Mouse (Mus musculus) heart, postnatal 14 days (tissue): ENCODE measurements around the gene Fbxw2. TPM values are rescaled to one million over a fixed set of nuclear protein-coding genes. Genes with fewer than 3 reads are reported as not detected.
"Not testable (repeated sequence)": the region's sequence is repeated elsewhere in the genome, so short reads cannot be mapped to it uniquely, and the experiment has no call there.

Source experiments
- DNase-seq, 2 experiments: peaks; one replicate each; pipeline ENCODE4 v3.0.0; 2021 to 2022
- intact Hi-C: fragments of 180-260 bp; cut with DNase I; formaldehyde crosslinking; loops from one replicate; pipeline ENCODE4 v1.15.1; 2025
- total RNA-seq, 2 experiments: library from RNA; stranded (reverse); gene quantifications; 2 replicates each; pipeline ENCODE4 v1.2.3; 2021

Fbxw2 gene
- total RNA-seq, 2 experiments from 2014 or later = 60.1 to 61.1 TPM

DNA sequence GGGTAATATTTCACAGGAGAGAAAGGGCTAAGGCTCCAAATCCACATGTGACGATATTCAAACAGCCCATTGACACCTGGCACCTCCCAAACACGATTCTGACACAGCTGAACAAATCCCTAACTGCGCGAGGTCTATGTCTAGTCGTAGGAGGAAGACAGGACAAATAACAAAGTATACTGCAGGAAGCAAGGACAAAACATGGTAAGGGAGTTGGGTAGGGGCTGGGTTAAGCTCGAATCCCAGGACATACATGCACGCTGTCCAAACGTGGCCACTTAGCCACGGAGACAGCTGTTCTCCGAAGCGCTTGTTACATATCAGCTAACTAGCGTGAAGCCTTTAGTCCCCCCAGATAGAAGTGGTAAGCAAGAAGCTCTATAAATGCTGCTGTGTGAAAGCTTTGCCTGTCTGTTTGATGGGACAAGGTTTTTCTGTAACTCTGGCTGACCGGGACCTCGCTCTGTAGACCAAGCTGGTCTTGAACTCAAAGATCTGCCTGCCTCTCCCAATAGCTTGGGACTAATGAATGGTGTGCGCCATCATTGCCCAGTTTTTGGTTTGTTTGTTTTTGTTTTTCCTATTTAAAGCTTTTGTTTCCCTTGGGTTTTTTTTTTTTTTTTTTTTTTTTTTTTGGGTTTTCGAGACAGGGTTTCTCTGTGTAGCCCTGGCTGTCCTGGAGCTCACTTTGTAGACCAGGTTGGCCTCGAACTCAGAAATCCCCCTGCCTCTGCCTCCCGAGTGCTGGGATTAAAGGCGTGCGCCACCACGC, 535 bp upstream of the Fbxw2 start:
- intact Hi-C loops = loop anchor here (5.0 kb wide), 2 partner anchors 46 to 146 kb away; partner anchors contain the start of genes Cutal and Psmd5
- peak in 1 of 2 experiments; percentile 11 for DNase-seq

DNA sequence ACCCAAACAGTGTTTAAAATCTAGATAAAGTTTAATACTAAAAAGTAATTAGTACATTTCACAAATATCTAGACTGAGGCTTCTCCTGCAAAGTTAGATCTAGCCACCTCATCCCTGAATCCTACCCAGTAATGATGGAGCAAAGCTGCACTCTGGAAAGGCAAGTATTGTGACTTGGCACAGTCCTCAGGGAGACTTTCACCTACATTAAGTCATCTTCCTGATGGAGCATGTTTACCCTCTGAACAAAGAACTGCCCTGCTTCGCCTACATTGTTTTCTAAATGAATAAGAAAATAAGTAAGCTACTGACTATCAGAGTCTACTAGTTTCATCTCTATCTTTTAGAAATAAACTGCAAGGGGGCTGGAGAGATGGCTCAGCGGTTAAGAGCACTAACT, 7.6 kb downstream of the Fbxw2 start:
- intact Hi-C loops = no loop called here
- DNase-seq = no peak

DNA sequence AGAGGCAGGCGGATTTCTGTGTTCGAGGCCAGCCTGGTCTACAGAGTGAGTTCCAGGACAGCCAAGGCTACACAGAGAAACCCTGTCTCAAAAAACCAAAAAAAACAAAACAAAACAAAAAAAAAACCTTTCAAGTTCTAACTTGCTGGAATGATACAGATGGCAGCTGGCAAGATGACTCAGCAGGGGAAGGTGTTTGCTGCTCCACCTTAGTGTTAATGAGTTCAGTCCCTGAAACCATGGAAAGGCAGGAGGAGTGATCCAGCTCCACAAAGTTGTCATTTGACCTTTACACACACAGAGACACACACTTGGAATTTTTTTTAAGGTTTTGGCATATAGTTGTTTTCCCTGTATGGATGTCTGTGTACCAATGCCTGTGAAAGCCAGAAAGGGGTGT, 10.2 kb downstream of the Fbxw2 start:
- intact Hi-C loops, DNase-seq: not testable (repeated sequence)

DNA sequence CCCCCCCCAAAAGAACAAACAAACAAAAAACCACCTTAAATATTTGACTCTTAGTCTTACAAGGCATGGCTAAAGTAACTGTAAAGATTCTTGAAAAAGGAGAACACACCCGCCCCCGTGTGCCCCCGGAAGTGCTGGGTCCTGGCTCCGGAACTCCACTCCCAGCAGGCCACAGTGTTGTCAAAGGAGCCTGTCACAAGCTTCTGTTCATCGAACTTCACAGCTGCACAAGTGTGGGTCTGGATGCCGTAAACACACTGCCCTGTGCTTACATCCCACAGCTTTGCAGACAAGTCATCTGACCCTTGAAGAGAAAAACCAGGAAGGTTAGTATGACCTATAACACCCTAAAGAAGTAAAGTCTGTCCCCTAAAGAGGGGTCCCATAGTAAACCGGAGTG, 13.4 kb downstream of the Fbxw2 start:
- no peak for DNase-seq
- intact Hi-C loops = no loop called here

DNA sequence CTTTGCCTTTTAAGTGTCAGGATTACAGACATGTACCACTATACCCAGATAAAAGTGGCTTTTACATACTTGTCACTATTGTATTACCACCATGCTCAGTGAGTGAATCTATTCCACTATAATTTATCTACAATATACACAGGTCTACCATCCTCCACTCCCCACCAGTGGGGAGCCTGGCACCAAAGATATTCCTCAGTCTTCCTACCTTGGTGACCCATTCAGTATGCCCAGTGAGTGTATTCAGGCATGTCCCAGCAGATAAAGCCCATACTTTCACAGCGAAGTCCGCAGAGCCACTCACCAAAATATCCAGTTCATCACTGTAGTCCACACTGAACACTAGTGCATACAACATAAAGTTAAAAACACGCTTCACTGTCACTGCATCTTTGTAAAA, 15.3 kb downstream of the Fbxw2 start:
- intact Hi-C loops = no loop called here

DNA sequence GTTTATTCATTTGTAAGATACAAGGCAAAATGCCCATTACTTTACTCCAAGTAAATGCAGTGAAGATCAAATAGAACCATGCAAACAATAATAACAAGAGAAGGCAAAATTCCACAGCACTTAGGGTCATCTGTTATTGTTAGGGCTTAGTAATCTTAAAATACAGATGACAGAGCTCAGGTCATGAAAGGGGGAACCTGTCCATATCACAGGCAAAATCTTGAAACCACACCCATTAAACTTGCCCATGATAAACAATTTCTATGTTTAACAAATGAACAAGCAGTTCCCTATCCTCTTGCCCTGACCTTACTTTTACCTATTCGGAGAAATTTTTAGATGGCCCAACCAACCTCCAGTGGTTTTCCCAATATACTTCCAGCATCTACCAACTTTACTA, 16.5 kb downstream of the Fbxw2 start:
- intact Hi-C loops = no loop called here
- no peak for DNase-seq

More for the DNA sequence above, 15.3 kb downstream of the Fbxw2 start:
- DNase-seq = no peak

DNA sequence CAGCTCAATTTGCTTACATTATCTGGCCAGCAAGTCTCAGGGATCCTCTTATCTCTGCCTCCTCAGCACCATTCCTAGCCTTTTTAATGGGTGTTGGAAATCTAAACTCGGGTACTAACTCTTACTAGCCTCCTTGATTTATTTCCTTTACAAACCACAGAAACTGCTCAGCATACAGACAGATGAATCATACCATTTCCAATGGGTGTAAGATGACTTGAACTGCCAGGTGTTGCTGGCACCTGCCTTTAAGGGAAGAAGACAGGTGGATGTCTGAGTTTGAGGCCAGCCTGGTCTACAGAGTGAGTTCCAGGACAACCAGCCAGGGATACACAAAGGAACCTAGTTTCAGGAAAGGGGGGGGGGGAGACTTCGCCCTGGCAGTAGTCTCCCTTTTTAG, 18.1 kb downstream of the Fbxw2 start:
- no peak for DNase-seq
- intact Hi-C loops = no loop called here

DNA sequence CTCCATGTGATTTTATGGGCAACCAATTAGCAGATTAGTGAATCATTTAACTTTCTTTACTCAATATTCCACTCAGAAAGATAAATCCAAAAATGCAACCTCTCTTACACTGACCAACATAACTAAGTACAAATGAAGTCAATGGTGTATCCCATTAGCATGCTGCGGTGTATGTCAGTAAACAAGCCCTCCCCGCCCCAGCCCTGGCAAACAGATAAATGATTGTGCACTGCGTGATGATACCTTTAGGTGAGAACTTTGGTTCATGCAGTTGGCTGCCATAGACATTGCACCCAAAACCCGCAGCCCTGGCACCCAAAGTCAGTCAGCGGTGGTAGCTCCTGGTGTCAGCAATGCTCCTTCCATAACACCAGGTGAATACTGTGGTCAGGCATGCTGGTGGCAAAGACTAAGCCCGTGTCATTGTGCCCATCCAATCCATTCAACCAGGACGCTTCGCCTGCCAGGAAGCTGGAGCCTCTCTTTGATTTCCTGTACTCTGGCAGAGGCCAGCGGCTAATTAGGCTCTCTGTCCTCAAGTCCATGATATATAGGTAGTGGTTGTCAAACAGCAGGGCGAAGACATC, 20.7 kb downstream of the Fbxw2 start:
- intact Hi-C loops = no loop called here
- no peak for DNase-seq

DNA sequence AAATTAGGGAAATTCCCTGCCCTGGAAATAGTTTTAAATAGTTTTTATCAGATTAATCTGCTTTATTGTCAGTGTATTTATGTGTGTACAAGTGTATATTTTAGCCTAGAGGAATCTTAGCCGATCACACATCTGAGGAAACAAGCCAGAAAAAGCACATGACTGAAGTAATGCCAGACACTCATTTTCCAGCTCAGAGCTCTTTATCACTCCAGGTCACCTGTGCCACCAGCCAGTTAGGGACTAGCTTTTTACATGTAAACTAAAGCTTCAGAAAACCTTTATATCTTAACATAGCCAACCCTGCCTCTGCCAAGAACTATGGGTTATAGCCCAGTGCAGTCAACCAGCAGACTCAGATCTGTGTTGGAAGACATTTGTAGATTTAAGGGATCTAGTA, 21.3 kb downstream of the Fbxw2 start:
- intact Hi-C loops = no loop called here
- no peak for DNase-seq

DNA sequence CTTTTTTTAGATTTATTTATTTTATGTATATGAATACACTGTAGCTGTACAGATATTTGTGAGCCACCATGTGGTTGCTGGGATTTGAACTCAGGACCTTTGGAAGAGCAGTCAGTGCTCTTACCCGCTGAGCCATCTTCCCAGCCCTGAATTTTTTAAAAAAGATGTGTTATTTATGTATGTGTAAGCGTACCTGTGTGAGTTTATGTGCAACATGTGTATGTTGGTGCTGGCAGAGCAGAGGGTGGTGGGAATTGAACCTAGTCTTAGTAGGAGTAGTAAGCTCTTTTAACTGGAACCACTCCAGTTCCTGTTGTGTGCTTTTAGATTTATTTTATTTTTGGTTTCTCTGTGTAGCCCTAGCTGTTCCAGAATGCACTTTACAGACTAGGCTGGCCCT, 21.9 kb downstream of the Fbxw2 start:
- no peak for DNase-seq
- intact Hi-C loops = no loop called here

DNA sequence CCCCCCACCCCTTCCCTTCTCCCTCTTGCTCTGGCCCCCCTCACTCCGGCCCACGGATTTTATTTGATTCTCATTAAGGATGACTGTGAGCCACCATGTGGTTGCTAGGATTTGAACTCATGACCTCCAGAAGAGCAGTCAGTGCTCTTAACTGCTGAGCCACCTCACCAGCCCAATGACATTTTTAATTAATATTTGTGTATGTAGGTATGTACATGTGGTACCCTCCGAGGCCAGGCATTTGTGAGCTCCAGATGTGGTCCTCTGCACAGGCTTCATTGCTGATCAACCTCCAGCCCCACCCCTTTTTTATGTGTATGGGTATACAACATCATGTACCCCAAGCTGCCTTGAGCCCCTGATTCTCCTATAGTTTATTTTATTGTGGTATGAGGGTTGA, 22.4 kb downstream of the Fbxw2 start:
- intact Hi-C loops = loop anchor here (2.0 kb wide), 1 partner anchor 67 kb away; no protein-coding TSS in a partner anchor
- DNase-seq = no peak

DNA sequence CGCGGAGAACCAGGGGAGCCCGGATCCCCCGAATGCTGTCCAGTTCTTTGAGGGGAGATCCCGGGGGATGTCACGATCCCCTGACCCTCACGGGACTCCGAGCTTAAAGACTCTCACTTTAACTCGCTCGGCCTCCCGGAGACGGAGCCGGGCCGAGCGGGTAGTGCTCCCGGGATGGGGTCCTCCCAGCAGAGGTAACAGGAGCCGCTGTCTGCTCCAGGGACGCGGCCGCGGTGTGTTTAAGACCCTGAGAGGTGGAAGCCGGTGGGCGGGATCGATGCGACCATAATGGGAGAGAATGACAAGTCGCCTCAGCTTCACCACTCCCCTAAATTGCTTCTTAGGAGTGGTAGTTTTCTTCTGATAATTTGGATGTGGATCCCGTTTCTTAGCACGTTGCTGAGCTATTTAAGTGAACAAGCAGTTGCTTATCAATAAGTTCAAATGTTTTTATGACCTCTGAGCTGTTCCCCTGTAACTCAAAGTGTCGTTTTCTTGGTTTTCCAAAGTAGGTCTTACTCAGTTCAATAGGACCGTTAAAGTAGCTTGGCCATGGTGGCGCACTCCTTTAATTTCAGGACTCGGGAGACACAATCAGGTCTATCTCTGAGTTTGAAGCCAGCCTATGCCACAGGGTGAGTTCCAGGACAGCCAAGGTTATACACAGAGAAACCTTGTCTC, 23.4 kb downstream of the Fbxw2 start:
- DNase-seq = peak; percentile 37 to 55
- intact Hi-C loops = loop anchor here (2.0 kb wide), 1 partner anchor 68 kb away; no protein-coding TSS in a partner anchor

DNA sequence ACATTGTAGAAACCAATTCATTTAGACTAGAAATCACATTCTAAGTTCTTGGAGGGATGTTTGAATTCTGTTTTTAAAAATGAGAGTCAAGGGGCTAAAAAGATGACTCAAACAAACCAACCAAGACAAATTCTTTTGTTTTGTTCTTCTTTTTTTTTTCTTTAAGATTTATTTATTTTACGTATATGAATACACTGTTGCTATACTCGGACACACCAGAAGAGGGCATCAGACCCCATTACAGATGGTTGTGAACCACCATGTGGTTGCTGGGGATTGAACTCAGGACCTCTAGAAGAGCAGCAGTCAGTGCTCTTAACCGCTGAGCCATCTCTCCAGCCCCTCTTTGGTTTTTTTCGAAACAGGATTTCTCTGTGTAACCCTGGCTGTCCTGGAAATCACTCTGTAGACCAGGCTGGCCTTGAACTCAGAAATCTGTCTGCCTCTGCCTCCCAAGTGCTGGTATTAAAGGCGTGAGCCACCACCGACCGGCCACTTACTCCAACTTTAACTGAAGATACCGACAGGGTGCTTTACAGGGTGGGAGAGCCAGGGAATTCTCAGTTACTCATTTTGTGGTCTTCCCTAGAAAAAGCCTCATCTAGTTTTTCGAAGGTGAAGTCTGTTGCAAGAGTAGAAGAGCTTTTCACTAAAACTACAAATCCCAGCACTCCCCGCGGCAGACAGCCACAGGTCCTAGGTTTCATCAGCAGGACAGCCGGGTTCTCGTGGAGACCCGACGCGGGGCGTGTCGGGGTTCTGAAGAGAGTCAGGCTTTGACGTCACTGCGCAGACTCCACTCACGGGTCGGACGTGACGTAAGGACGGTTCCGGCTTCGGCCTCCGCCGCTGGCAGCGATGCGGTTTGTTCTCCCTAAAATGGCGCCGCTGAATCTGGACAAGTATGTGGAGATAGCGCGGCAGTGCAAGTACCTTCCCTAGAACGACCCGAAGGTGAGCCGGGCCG, 24.3 kb downstream of the Fbxw2 start:
- peak; percentile 95 to 98 for DNase-seq
- intact Hi-C loops = loop anchor here (2.0 kb wide), 1 partner anchor 69 kb away; no protein-coding TSS in a partner anchor

DNA sequence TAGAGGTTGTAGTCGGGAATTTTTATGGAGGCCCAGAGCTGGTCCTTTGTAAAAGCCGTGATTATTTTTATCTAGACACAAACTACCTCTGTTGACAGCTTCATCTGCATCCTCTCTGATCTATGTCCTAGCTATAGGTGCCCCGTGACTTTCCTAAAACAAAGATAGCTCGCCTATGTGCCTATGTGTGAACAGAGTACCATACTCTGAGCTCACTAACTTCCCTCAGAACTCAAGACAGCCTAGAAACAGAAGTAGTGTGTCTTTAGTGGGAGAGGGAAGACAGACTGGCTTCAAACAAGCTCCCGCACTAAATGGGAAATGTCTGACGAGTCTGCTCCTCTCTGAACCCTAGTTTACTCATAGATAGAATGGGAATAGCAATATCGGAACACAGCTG, 25.7 kb downstream of the Fbxw2 start:
- DNase-seq = no peak
- intact Hi-C loops = no loop called here

DNA sequence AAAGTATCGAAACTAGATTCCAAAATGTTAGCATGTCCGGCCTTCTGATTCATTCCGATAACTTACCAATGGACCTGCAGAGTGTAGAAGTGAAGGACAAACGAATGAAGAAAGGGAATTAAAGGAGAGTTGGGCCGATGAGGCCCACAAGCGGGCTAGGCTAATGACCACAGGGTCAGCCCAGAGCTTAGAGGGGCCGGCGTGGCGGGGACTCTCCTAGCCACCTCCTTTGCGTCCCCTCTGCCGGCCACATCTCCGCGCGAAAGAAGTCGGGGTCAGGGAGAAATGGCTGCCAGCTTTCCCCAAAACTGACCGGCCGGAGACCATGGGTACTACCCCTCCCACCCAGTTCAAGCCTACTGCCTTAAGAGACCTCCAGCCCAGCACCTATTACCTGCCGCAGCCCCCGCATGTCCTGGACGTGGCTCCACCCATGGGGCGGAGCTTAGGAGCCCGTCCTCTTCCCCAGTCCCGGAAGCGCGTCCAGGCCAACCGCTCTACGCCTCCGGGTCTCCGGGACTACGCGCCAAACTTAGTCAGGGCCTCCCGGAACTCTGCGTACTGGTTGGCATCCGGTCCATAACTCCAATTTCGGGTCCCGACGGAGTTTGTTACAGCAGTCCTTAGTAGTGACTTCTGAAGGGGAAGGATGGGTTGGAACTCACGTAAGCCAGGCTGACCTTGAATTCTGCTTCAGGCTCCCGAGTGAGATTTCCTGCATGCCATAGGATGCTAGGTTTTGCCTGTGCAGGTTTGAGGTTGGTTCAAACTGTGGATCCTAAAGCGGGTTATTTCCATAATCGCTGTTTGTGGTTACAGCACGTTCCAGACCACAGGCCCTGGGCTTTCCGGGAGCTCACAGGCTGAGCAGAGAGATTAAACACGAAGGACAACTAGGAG, 26.5 kb downstream of the Fbxw2 start, which contains the start of gene Rabepk:
TSS of gene Rabepk (minus strand) at position 556 of the 900 bp plus-strand sequence.
- intact Hi-C loops = loop anchor here (5.0 kb wide), 1 partner anchor 103 kb away; no protein-coding TSS in a partner anchor
- DNase-seq = peak; percentile 87

DNA sequence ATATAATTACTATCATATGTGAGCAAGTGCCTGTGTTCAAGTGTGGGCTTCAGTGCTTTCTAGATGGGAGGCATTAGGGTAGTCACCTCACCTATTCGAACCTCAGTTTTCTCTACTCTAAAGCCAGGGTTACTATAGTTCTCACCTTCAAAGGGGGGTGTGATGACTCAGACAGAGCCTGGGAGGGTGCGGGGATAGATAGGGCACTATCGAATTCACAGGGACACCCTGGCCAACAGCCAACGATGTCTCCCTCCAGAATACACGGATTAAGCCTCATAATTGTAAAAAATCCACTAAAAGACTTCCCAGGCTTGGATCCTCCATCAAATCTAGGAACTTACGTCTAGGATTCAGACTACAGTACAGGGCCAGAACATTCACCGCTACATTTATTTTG, 30.7 kb downstream of the Fbxw2 start:
- no peak for DNase-seq
- intact Hi-C loops = loop anchor here (5.0 kb wide), 1 partner anchor 107 kb away; no protein-coding TSS in a partner anchor

DNA sequence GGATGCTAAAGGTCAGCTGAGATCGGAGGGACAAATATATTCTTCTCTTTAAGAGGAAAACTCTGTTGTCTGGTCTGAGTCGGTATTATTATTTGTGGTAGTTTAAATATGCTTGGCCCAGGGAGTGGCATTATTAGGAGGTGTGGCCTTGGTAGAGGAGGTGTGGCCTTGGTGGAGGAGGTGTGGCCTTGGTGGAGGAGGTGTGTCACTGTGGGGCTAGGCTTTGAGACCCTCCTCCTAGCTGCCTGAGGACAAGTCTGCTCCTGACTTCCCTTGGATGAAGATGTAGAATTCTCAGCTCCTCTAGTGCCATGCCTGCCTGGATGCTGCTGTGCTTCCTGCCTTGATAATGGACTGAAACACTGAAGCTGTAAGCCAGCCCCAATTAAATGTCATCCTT, 31.6 kb downstream of the Fbxw2 start:
- DNase-seq = no peak
- intact Hi-C loops = no loop called here

DNA sequence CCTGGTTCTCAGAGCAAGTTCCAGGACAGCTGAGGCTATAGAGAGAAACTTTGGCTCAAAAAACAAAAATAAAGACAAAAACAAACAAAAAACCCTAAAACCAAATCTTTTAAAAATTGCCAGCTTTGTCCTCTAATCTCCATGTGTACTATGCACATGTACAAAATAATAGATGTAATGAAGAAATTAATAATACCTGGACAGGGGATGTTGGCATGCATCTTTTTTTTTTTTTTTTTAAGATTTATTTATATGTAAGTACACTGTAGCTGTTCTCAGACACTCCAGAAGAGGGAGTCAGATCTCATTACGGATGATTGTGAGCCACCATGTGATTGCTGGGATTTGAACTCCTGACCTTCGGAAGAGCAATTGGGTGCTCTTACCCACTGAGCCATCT, 33.6 kb downstream of the Fbxw2 start:
- intact Hi-C loops, DNase-seq: not testable (repeated sequence)

DNA sequence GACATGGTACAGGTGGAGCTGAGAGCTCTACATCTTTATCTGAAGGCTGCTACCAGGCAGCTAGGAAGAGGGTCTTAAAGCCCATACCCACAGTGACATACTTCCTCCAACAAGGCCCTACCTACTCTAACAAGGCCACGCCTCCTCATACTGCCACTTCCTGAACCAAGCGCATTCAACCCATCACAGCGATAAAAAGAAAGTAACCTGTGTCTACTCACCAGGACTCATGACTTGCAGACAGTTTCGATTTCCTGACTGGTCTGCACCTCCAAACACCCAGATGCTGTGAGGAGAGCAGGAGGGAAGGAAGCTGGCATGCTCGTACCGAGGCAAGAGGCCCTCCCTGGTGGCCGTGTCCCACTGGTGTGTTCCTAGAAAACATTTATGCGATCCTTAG, 35.8 kb downstream of the Fbxw2 start:
- DNase-seq = no peak
- intact Hi-C loops = no loop called here
